Mouse (Mus musculus) limb, embryonic 14.5 days (tissue): ENCODE measurements around the gene Mctp1. TPM values are rescaled to one million over a fixed set of nuclear protein-coding genes. Genes with fewer than 3 reads are reported as not detected.

Source experiments
- ATAC-seq: fragments of 200-750 bp; cut with Nextera tagmentation; 2 replicates; pipeline ENCODE4 v1.8.0; 2017; ENCODE audit warnings: low read depth, moderate number of reproducible peaks, moderate TSS enrichment; ENCODE audit not compliant: low FRiP score
- DNase-seq: peaks from one replicate; pipeline ENCODE4 v3.0.0-alpha.2; 2015; ENCODE audit warnings: low spot score
- H3K27ac ChIP-seq: fragments of 300-500 bp; sonication (generic); replicated peaks from 2 replicates; pipeline ENCODE4 v1.5.1; 2014; ENCODE audit warnings: low read depth, mild to moderate bottlenecking, low read length, moderate library complexity, mixed read lengths
- H3K27me3 ChIP-seq: fragments of 300-500 bp; sonication (generic); 2 replicates; pipeline ENCODE4 v1.6.1; 2014; ENCODE audit warnings: low read length, mixed read lengths; ENCODE audit not compliant: control insufficient read depth, insufficient read depth
- H3K36me3 ChIP-seq: fragments of 300-500 bp; sonication (generic); 2 replicates; pipeline ENCODE4 v1.6.1; 2014; ENCODE audit warnings: mild to moderate bottlenecking, low read length, moderate library complexity, mixed read lengths; ENCODE audit not compliant: control insufficient read depth, insufficient read depth
- H3K4me1 ChIP-seq: fragments of 300-500 bp; sonication (generic); 2 replicates; pipeline ENCODE4 v1.6.1; 2014; ENCODE audit warnings: antibody characterized with exemption, low read length, mixed read lengths; ENCODE audit not compliant: control insufficient read depth, insufficient read depth
- H3K4me2 ChIP-seq: fragments of 300-500 bp; sonication (generic); replicated peaks from 2 replicates; pipeline ENCODE4 v1.6.1; 2014; ENCODE audit warnings: low read depth, mild to moderate bottlenecking, low read length, moderate library complexity; ENCODE audit not compliant: severe bottlenecking
- H3K4me3 ChIP-seq: fragments of 300-500 bp; sonication (generic); replicated peaks from 2 replicates; pipeline ENCODE4 v1.5.1; 2014; ENCODE audit warnings: low read length
- H3K9ac ChIP-seq: fragments of 300-500 bp; sonication (generic); 2 replicates; pipeline ENCODE4 v1.6.1; 2014; ENCODE audit warnings: mild to moderate bottlenecking, low read depth, low read length, moderate library complexity; ENCODE audit not compliant: severe bottlenecking
- H3K9me3 ChIP-seq: fragments of 300-500 bp; sonication (generic); 2 replicates; pipeline ENCODE4 v1.6.1; 2016; ENCODE audit warnings: low read length; ENCODE audit not compliant: control insufficient read depth
- POLR2A ChIP-seq: fragments of 200-500 bp; IDR thresholded peaks from 2 replicates; pipeline ENCODE4 v1.8.0; 2012; ENCODE audit warnings: inconsistent platforms, mild to moderate bottlenecking, moderate library complexity, borderline replicate concordance; ENCODE audit not compliant: insufficient read depth, insufficient read length; ENCODE audit errors: extremely low read depth
- WGBS: fragments of 180-500 bp; shearing (Covaris S2); extraction: QIAGEN DNeasy Blood & Tissue Kit; methylation state at CpG from one replicate; pipeline ENCODE4 v1.1.7; 2014; 5-methylcytosine and 5-hydroxymethylcytosine counted together
- polyA plus RNA-seq, 2 experiments: library from polyadenylated mRNA; depleted of rRNA in 1 of 2; stranded (reverse) in 1 of 2; unstranded in 1 of 2; fragments of >200 nt; fragmentation: Nextera tagmentation in 1 of 2; extraction: Ambion mirVana in 1 of 2; gene quantifications; 2 replicates each; pipeline versions ENCODE4 v1.2.1 to v1.2.3; 2012 to 2014

Mctp1 gene
- polyA plus RNA-seq, 2 experiments: 0.44 to 0.59 TPM

GRCm38 (mm10) chr13:76850412-76851054 is 466.2 kb downstream of the Mctp1 start:
- Histone ChIP-seq H3K4me1 (no peaks in the 10 kb centered on the region), H3K9ac (no peak overlapping the region), H3K4me3 (no peak overlapping the region), H3K4me2 (no peak overlapping the region), H3K36me3 (no peaks in the 10 kb centered on the region), H3K27ac (no peak overlapping the region), H3K9me3 (no peaks in the 10 kb centered on the region), H3K27me3 (no peaks in the 10 kb centered on the region)
- DNase-seq (no peak), ATAC-seq (no peak)
- TF ChIP-seq POLR2A: no peak
- WGBS: 37% methylated on average over 7 of the region's 7 CpGs

DNA sequence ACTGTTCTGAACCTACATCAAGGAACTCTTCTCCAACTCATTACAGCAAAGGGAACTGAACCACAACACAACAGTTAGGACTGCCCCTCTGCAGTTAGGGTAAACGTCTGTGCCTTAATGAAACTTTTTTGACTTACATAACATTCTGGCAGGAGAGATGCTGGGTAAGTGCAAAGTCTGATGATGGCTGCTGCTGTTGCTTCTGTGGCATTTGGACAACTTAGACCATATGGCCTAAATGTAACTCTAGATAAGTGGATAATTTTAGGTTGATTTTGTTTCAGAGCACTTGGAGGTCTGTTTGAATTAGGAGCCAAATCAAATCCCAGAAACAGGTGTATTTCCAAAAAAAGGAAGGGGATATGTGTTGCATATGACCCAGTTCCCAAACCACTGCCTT is 470.0 kb downstream of the Mctp1 start:
- DNase-seq (no peak), ATAC-seq (no peak)
- H3K4me3 ChIP-seq: no peak overlapping the region
- H3K27me3 ChIP-seq: no peaks in the 10 kb centered on the region
- H3K27ac ChIP-seq: no peak overlapping the region
- no peak overlapping the region for H3K9ac ChIP-seq
- H3K4me1 ChIP-seq: no peaks in the 10 kb centered on the region
- no peak for TF ChIP-seq POLR2A
- no peaks in the 10 kb centered on the region for H3K9me3 ChIP-seq
- H3K4me2 ChIP-seq: no peak overlapping the region
- 42% methylated on average over 1 of the region's 1 CpGs for WGBS
- no peaks in the 10 kb centered on the region for H3K36me3 ChIP-seq

GRCm38 (mm10) chr13:76855021-76855420 is 470.7 kb downstream of the Mctp1 start:
- Histone ChIP-seq H3K27me3 (no peaks in the 10 kb centered on the region), H3K4me3 (no peak overlapping the region), H3K9me3 (no peaks in the 10 kb centered on the region), H3K4me2 (no peak overlapping the region), H3K27ac (no peak overlapping the region), H3K4me1 (no peaks in the 10 kb centered on the region), H3K36me3 (no peaks in the 10 kb centered on the region), H3K9ac (no peak overlapping the region)
- DNase-seq (no peak), ATAC-seq (no peak)
- 62% methylated on average over 3 of the region's 3 CpGs for WGBS
- no peak for TF ChIP-seq POLR2A

- Histone ChIP-seq H3K9me3 (no peaks in the 10 kb centered on the region), H3K4me3 (no peak overlapping the region), H3K4me1 (no peaks in the 10 kb centered on the region), H3K27me3 (no peaks in the 10 kb centered on the region), H3K9ac (no peak overlapping the region), H3K4me2 (no peak overlapping the region), H3K36me3 (no peaks in the 10 kb centered on the region), H3K27ac (no peak overlapping the region)
- DNase-seq (no peak), ATAC-seq (no peak)
- WGBS: 74% methylated on average over 5 of the region's 5 CpGs
- TF ChIP-seq POLR2A: no peak
These were observed 472.7 kb downstream of the Mctp1 start for GRCm38 (mm10) chr13:76857024-76857423.

- DNase-seq: no peak
- Histone ChIP-seq H3K4me2 (no peak overlapping the region), H3K9me3 (no peaks in the 10 kb centered on the region), H3K36me3 (no peaks in the 10 kb centered on the region), H3K27me3 (no peaks in the 10 kb centered on the region), H3K4me3 (no peak overlapping the region), H3K27ac (no peak overlapping the region), H3K4me1 (no peaks in the 10 kb centered on the region), H3K9ac (no peak overlapping the region)
- ATAC-seq: no peak
- 15% methylated on average over 2 of the region's 2 CpGs for WGBS
- TF ChIP-seq POLR2A: no peak
These were observed 473.7 kb downstream of the Mctp1 start for GRCm38 (mm10) chr13:76858078-76858482.
